Mouse (Mus musculus): ENCODE data around the gene Vps25. TPM values are rescaled to one million over a fixed set of nuclear protein-coding genes. Genes with fewer than 3 reads are reported as not detected.
A peak's percentile ranks its signal among the peaks of the same experiment; 100 is the strongest.

Gene Vps25
- total and polyA plus RNA-seq, 3 experiments: 105 to 211 (median 132) TPM

DNA sequence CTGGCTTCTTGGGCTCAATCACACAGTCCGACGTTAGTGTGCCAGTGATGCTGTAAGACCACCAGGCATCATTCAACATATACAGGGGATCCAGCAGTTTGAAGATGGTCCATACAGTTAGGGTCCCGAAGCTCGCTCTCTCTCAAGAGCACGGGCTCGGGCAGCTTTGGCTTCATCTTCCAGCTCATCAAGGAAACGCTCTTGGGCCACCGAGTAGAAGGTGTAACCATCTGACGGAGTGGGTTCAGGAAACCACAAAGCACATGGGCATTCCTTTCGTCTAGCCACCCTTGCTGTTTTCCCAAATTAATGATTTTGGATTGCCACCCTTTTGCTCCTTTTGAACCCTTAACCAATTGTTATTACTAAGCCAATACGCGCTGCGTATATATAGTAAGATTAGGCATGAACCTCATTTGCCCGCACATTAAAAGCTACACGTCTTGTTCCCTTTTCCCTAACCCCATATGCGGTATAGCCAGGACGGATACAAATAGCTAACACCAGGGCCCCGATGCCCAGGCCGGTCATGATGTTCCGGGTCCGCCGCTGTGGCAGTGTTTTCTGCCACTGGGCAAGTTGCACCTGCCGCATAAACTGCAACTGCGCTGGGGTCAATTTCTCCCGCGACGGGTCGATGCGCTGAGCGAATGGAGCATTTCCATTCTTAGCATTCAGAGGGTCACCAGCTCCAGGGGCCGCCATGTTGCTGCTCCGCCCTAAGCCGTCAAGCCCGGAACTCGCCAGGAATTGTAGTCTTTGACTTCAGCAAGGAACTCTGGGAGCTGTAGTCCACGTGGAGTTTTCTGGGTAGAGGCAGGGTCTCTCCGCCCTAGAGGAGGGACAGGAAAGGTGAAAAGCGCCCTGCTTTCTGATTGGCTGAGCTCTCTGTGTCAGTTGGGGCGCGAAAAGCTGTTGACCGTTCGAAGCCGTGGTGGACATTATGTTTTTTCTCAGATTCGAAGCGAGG, 25.0 kb downstream of the Vps25 start, which contains the start of the genes Cntd1 and Coa3:
Gene Cntd1, plus strand, starts transcription at position 790 of the 970 bp plus-strand sequence.
Gene Coa3, minus strand, starts transcription at position 892 of the 970 bp plus-strand sequence.
- Histone ChIP-seq H3K27me3 (replicated peaks) (no peaks in the 10 kb centered on the region), H3K4me1 (ENCODE audit: control insufficient read depth in 1 of 2, insufficient read depth in 2 of 2) (peaks cover 13 to 42% of the 10 kb centered on the region in 2 experiments), H3K27ac (ENCODE audit: insufficient read depth, low read depth) (peak within 1 kb of the TSS; percentile 37; the same call in 1 of the 2 replicates), H3K4me2 (ENCODE audit: insufficient read depth, low read depth, poor library complexity, severe bottlenecking) (peak within 1 kb of the TSS; percentile 60), H3K36me3 (replicated peaks in 1 of 2; ENCODE audit: control insufficient read depth in 1 of 2, insufficient read depth in 1 of 2, low read length in 1 of 2) (peaks cover 14 to 43% of the 10 kb centered on the region in 2 experiments), H3K79me2 (replicated peaks; ENCODE audit: control insufficient read depth, extremely low read depth, insufficient read depth, poor library complexity, severe bottlenecking) (no peaks in the 10 kb centered on the region; the same call in 1 of the 2 replicates), H3K9ac (ENCODE audit: insufficient read depth, low read depth) (peak within 1 kb of the TSS; percentile 66), H3K4me3 (replicated peaks in 1 of 3; ENCODE audit: low read depth in 2 of 3, low read length in 2 of 3, poor library complexity in 1 of 3) (peak within 1 kb of the TSS; percentile 77 to 91 (median 82)), H3K9me3 (replicated peaks; ENCODE audit: low read length) (no peaks in the 10 kb centered on the region)
- in situ Hi-C loops (cut with MboI; ENCODE audit: low pct_ligation_motif_present, low pct_unique_long_range_greater_than_20kb, low sequenced_read_pairs) (no loop called here), dilution Hi-C loops (cut with MboI; ENCODE audit: extremely low pct_ligation_motif_present, extremely low pct_unique_long_range_greater_than_20kb, low sequenced_read_pairs) (no loop called here)
- DNase-seq (ENCODE audit: extremely low read depth): peak; percentile 96
- TF ChIP-seq ZC3H11A (IDR thresholded peaks at IDR 0.05; ENCODE audit: low read depth, low read length) (no peak), CTCF (conservative IDR thresholded peaks at IDR 0.05 in 1 of 2, IDR thresholded peaks at IDR 0.05 in 1 of 2; ENCODE audit: low read depth in 2 of 2, low read length in 2 of 2) (no peak), ELF1 (IDR thresholded peaks at IDR 0.05; ENCODE audit: low read depth, low read length) (peak; percentile 98), MEF2A (IDR thresholded peaks at IDR 0.05; ENCODE audit: borderline replicate concordance, low read depth, low read length) (peak; percentile 73; the same call in 1 of the 2 replicates), E2F4 (IDR thresholded peaks at IDR 0.05; ENCODE audit: insufficient replicate concordance, low read depth, low read length) (peak; percentile 92; the same call in 1 of the 2 replicates), BHLHE40 (IDR thresholded peaks at IDR 0.05; ENCODE audit: low read depth, low read length) (no peak), ZNF384 (IDR thresholded peaks at IDR 0.05; ENCODE audit: low read depth, low read length) (no peak), HCFC1 (IDR thresholded peaks at IDR 0.05; ENCODE audit: low read depth, low read length) (peak; percentile 99), MXI1 (IDR thresholded peaks at IDR 0.05; ENCODE audit: low read depth, low read length) (peak; percentile 86), POLR2A (IDR thresholded peaks at IDR 0.05; ENCODE audit: low read depth, low read length) (peak; percentile 92), JUND (conservative IDR thresholded peaks at IDR 0.05; ENCODE audit: low read depth, low read length) (peak; percentile 37; the same call in 1 of the 2 replicates), ZMIZ1 (IDR thresholded peaks at IDR 0.05; ENCODE audit: low read depth, low read length) (peak; percentile 85), CHD2 (IDR thresholded peaks at IDR 0.05; ENCODE audit: low read length) (peak; percentile 81), NRF1 (IDR thresholded peaks at IDR 0.05; ENCODE audit: low read depth, low read length) (peak; percentile 59), USF2 (conservative IDR thresholded peaks at IDR 0.05; ENCODE audit: low read depth, low read length) (peak; percentile 60; the same call in 1 of the 2 replicates), SMC3 (IDR thresholded peaks at IDR 0.05; ENCODE audit: low read depth, low read length) (no peak), MAZ (IDR thresholded peaks at IDR 0.05; ENCODE audit: low read depth, low read length) (peak; percentile 62; the same call in 1 of the 2 replicates), KAT2A (IDR thresholded peaks at IDR 0.05; ENCODE audit: insufficient replicate concordance, low read length) (peak; percentile 98), NELFE (IDR thresholded peaks at IDR 0.05; ENCODE audit: low read depth, low read length) (peak; percentile 93), MAX (IDR thresholded peaks at IDR 0.05; ENCODE audit: low read length) (peak; percentile 99), EP300 (IDR thresholded peaks at IDR 0.05; ENCODE audit: low read length) (no peak), JUN (IDR thresholded peaks at IDR 0.05; ENCODE audit: insufficient read depth, low read depth, low read length) (no peak), MAFK (IDR thresholded peaks at IDR 0.05; ENCODE audit: insufficient replicate concordance, low read length) (no peak), PAX5 (IDR thresholded peaks at IDR 0.05; ENCODE audit: low read length) (no peak), ETS1 (conservative IDR thresholded peaks at IDR 0.05; ENCODE audit: low read depth, low read length) (peak; percentile 33; the same call in 1 of the 2 replicates), RCOR1 (conservative IDR thresholded peaks at IDR 0.05; ENCODE audit: low read depth, low read length) (no peak), MYC (IDR thresholded peaks at IDR 0.05; ENCODE audit: low read depth, low read length) (peak; percentile 90), ZKSCAN1 (IDR thresholded peaks at IDR 0.05; ENCODE audit: borderline replicate concordance, low read depth, low read length) (no peak), RAD21 (IDR thresholded peaks at IDR 0.05; ENCODE audit: low read depth, low read length) (no peak), TCF12 (IDR thresholded peaks at IDR 0.05; ENCODE audit: low read depth, low read length) (peak; percentile 88), GABPA (IDR thresholded peaks at IDR 0.05; ENCODE audit: insufficient replicate concordance, low read depth, low read length) (peak; percentile 74; the same call in 1 of the 2 replicates), TBP (conservative IDR thresholded peaks at IDR 0.05; ENCODE audit: low read depth, low read length) (peak; percentile 85), CHD1 (IDR thresholded peaks at IDR 0.05; ENCODE audit: low read depth, low read length) (no peak), UBTF (IDR thresholded peaks at IDR 0.05; ENCODE audit: low read depth, low read length) (no peak), IRF4 (IDR thresholded peaks at IDR 0.05; ENCODE audit: low read depth, low read length) (0 out of 2 replicates have a peak, but pooled peaks have one; percentile 59), USF1 (IDR thresholded peaks at IDR 0.05; ENCODE audit: low read depth, low read length) (peak; percentile 22; the same call in 1 of the 2 replicates), SIN3A (IDR thresholded peaks at IDR 0.05; ENCODE audit: low read length) (peak; percentile 91)

All from CH12.LX (cell line).